Mouse (Mus musculus) adrenal gland, adult 18-20 months (tissue): ENCODE data around the gene Kdm2a. TPM values are rescaled to one million over a fixed set of nuclear protein-coding genes. Genes with fewer than 3 reads are reported as not detected.
"Not testable (repeated sequence)": the region's sequence is repeated elsewhere in the genome, so short reads cannot be mapped to it uniquely, and the experiment has no call there.

Source experiments
- DNase-seq, 2 experiments: peaks; one replicate each; pipeline ENCODE4 v3.0.0; 2021 to 2022; ENCODE audit warnings: low spot score in 2 of 2
- total RNA-seq, 2 experiments: library from RNA; stranded (reverse); gene quantifications; 1 replicate in 1 of 2; 2 replicates in 1 of 2; pipeline ENCODE4 v1.2.3; 2021

Gene Kdm2a
- total RNA-seq, 2 experiments from 2014 or later = 108 to 132 TPM

- DNase-seq = peak in 1 of 2 experiments; percentile 14
Measured at GRCm38 (mm10) chr19:4417713-4418112, 19.6 kb upstream of the Kdm2a start.

GRCm38 (mm10) chr19:4417183-4417582, 19.1 kb upstream of the Kdm2a start:
- peak; percentile 62 to 66 for DNase-seq

- no peak for DNase-seq
Measured at GRCm38 (mm10) chr19:4414631-4415030, 16.5 kb upstream of the Kdm2a start.

GRCm38 (mm10) chr19:4409062-4409461, 11.0 kb upstream of the Kdm2a start:
- DNase-seq = no peak

GRCm38 (mm10) chr19:4404840-4405239, 6.8 kb upstream of the Kdm2a start:
- DNase-seq = no peak

- DNase-seq = no peak
Measured at GRCm38 (mm10) chr19:4398959-4399358, 874 bp upstream of the Kdm2a start.

GRCm38 (mm10) chr19:4398630-4398948, 504 bp upstream of the Kdm2a start:
- DNase-seq = no peak

GRCm38 (mm10) chr19:4396998-4397797, 887 bp downstream of the Kdm2a start:
- DNase-seq = peak; percentile 89

- peak; percentile 47 to 50 for DNase-seq
Measured at GRCm38 (mm10) chr19:4396081-4396997, 1.7 kb downstream of the Kdm2a start.

GRCm38 (mm10) chr19:4387276-4387675, 10.8 kb downstream of the Kdm2a start:
- DNase-seq = no peak

- no peak for DNase-seq
Measured at GRCm38 (mm10) chr19:4385026-4385425, 13.1 kb downstream of the Kdm2a start.

- DNase-seq = no peak
Measured at GRCm38 (mm10) chr19:4384322-4384721, 13.8 kb downstream of the Kdm2a start.

GRCm38 (mm10) chr19:4383306-4383705, 14.8 kb downstream of the Kdm2a start:
- no peak for DNase-seq

GRCm38 (mm10) chr19:4382303-4382702, 15.8 kb downstream of the Kdm2a start:
- not testable (repeated sequence) for DNase-seq

GRCm38 (mm10) chr19:4370656-4371055, 27.4 kb downstream of the Kdm2a start:
- no peak for DNase-seq

- no peak for DNase-seq
Measured at GRCm38 (mm10) chr19:4370254-4370653, 27.8 kb downstream of the Kdm2a start.

- no peak for DNase-seq
Measured at GRCm38 (mm10) chr19:4349455-4349854, 48.6 kb downstream of the Kdm2a start.

GRCm38 (mm10) chr19:4346479-4346878, 51.6 kb downstream of the Kdm2a start:
- DNase-seq = no peak

- no peak for DNase-seq
Measured at GRCm38 (mm10) chr19:4338162-4338561, 59.9 kb downstream of the Kdm2a start.

GRCm38 (mm10) chr19:4333791-4334190, 64.3 kb downstream of the Kdm2a start:
- DNase-seq = peak; percentile 86 to 94

- peak in 1 of 2 experiments; percentile 42 for DNase-seq
Measured at GRCm38 (mm10) chr19:4333100-4333775, 64.8 kb downstream of the Kdm2a start.
